Mouse (Mus musculus) thymus, adult 18-20 months (tissue): Measurements from ENCODE around the gene Lrrc8b.
A peak's percentile ranks its signal among the peaks of the same experiment; 100 is the strongest.

ENCODE experiments used
- DNase-seq, 2 experiments: peaks; one replicate each; pipeline ENCODE4 v3.0.0; 2022; ENCODE audit warnings: mixed read lengths in 2 of 2

Gene Lrrc8b

DNA sequence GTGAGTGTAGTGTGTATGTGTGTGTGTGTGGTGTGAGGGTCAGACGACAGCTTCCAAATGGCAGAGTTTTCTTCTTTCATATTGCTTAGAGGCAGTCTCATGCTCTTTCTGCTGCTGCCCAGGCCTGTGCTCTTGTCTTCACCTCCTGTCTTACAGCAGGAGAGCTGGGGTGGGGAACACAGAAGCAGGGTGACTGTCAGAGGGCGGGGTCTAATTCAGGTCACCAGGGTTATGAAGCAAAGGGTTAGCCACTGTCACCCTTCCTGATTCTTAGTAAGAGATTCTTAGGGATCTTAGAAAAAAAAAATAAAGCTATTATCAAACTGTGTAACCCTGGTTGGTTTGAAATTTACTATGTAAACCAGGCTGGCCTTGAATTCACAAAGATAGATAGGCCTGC lies 10.0 kb downstream of the Lrrc8b start:
- DNase-seq, result no peak

GRCm38 (mm10) chr5:105427326-105427725 lies 11.8 kb downstream of the Lrrc8b start:
- no peak for DNase-seq

- DNase-seq, result no peak
These were observed 12.8 kb downstream of the Lrrc8b start for GRCm38 (mm10) chr5:105428265-105428974.

GRCm38 (mm10) chr5:105430148-105430547 lies 14.6 kb downstream of the Lrrc8b start:
- no peak for DNase-seq

DNA sequence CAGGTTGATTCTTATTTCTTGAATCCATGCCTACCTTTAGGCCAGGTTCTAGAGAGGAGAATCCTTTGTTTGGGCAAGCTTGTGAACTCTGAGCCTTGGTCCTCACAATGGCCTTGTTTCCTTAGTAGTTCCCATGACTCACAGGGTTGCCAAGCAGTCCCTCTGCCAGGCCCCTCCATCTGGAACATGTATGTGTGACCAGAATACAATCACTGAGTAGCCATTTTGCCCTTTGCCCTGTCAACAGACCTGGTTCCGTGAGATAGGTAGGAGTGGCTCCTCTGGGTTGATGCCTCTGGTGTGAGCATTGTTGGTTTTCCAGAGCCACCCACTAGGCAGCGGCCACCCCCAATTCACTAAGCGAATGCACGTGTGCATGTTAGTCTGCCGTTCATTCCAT lies 24.0 kb downstream of the Lrrc8b start:
- DNase-seq, result no peak

GRCm38 (mm10) chr5:105440992-105441535 lies 25.5 kb downstream of the Lrrc8b start:
- DNase-seq, result no peak

DNA sequence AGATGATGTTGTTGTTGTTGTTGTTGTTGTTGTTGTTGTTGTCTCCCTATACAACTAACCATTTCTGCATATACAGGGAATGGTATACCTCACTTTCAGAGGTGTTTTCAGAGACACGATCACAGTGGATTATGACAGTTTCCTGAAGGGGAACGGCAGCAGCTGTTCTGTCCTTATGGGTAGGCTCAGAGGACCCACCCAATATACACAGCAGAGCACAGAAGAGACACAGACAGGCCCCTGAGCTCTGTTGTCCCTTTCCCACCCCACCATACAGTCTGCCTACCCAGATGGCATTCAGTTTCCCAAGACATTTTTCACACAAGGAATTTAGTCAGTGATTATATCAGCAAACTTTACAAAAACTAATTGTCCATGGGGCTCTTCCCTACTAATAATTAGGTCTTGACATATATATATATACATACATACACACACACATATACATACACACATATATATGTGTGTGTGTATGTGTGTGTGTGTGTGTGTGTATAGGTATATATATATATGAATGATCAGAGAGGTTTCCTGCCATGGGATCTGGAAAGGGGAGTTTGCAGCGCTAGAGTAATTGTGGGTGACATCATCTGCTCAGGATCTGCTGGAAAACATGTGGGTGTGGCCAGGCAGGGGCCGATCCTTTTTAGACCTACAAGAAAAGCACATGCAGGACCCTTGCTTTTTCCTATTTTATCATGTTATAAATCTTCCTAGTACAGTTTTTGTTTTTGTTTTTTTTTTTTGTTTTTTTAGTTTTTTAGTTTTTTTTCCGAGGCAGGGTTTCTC lies 26.8 kb downstream of the Lrrc8b start:
- DNase-seq, result peak in 1 of 2 experiments; percentile 25

DNA sequence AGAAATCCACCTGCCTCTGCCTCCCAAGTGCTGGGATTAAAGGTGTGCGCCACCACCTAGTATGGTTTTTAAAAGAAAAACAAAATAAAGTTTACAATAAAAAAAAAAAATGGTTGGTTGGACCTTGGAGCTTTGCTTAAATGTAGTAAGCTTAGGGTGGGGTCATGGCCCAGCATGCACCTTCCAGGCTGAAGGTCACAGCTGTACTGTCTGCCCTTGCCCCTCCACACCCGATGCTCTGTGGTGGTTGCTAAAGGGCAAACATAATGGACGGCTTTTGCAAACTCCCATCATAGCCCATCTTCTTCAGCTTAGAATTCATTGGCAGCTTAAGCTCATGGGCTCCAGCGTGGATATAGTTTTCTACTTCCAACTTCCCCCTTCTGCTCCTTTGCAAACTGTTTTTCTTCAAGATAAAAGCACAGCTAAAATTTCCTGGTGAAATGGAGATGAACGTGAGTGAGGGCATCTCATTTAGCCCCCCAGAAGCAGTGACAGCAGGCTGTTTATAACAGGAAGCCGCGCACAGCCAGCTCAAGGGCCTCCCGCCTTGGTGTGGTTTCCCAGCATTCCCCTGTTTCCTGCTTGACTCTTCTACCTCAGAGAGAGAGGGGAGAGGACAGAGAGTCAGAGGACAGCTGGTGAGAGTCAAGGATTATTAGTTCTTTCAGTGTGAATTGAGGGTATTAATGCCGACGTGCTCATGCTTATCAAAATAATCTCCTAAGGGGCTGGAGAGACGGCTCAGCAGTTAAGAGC lies 27.7 kb downstream of the Lrrc8b start:
- peak; percentile 74 to 87 for DNase-seq

DNA sequence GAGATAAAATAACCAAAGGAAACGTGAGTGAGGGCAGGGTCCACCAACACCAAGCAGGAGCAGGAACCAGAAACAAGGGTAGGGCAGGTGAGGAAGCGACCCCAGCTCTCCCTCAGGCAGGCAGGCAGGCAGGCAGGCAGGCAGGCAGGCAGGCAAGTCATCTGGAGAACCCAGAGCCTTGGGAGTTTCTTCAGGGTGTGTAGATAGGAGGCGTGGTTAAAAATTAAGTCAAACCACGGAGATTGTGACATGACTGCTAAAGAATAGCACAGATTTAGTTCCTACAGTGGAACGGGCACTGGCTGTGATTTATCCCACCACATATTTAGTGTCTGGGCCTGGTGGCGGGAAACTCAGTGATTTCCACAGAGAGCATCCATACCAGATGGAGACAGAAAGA lies 30.1 kb downstream of the Lrrc8b start:
- no peak for DNase-seq

GRCm38 (mm10) chr5:105454105-105454504 lies 38.5 kb downstream of the Lrrc8b start:
- no peak for DNase-seq

DNA sequence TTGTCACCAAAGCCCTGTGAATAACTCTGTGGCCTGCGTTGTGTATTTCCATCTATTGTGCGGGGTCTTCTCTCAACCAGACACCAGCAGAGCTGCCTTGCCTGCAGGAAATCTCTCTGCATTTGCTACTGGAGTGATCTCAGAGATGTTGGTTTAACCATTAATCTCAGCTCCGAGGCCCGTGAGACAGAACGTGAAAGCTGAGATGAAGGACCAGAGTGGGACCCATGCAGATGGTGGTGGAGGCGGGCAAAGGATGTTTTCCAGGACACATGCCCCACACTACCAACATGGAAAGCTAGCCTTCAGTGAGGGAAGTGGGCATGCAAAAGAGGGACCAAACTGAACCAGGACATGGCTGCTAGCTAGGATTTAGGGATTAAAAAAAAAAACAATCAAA lies 43.5 kb downstream of the Lrrc8b start:
- no peak for DNase-seq

- DNase-seq, result no peak
These were observed 45.0 kb downstream of the Lrrc8b start for GRCm38 (mm10) chr5:105460551-105460950.

- no peak for DNase-seq
These were observed 45.5 kb downstream of the Lrrc8b start for GRCm38 (mm10) chr5:105461076-105461475.

DNA sequence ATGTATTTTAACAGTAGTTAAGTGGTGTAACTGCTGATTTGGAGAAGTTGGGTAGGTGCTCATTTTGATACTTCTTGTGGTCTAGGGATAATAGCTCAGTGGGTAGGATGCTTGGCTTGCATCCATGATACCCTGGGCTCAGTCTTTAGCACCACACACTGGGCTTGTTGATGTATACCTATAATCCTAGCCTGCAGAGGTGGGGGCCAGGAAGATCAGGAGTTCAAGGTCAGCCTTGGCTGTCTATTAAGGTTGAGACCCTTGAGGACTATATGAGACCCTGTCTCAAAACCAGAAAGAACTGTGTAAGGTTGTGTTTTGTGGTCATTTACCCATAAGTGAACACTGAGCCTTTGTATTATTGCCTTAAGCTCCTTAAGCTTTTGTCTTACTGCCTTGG lies 49.1 kb downstream of the Lrrc8b start:
- DNase-seq, result no peak

DNA sequence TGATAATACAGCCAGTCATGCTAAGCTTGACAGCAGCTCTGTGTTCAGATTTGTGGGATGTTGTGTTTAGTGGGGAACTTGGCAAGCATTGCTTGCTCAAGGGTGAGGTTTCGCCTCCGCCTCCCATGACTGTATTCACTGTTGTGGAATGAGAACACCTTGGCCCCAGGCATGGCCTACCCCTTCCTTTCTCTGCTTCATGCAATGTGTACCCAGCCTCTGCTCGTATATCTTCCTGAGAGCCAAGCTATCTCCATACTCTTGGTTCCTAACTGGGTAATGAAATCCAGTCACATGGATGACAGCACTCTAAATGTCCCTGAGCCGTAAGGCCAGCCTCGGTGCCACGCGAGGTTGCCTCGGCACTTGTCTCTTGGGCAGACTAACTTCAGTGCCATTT lies 50.0 kb downstream of the Lrrc8b start:
- no peak for DNase-seq

GRCm38 (mm10) chr5:105466471-105466902 lies 50.9 kb downstream of the Lrrc8b start:
- DNase-seq, result no peak

DNA sequence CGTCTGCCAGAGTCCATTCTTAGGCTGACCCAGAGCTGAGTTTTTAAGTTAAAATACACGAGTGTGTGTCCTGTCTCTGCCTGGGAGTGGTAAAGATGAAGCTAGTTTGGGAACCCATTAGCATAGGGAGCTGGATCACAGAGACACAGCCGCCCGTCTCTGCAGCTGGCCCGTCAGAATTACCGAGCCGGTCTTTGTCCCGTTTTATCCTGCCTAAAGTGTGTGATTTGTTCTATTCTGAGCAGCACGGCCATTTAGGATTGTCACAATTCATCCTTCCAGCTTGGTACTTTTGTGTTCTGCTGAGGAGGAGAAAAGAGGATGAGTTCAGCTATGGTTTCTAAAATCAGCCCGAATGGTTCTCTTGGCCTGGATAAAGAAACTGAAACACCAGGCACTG lies 51.7 kb downstream of the Lrrc8b start:
- no peak for DNase-seq

GRCm38 (mm10) chr5:105472983-105473705 lies 57.6 kb downstream of the Lrrc8b start:
- DNase-seq, result no peak

- no peak for DNase-seq
These were observed 62.0 kb downstream of the Lrrc8b start for GRCm38 (mm10) chr5:105477527-105477926.

DNA sequence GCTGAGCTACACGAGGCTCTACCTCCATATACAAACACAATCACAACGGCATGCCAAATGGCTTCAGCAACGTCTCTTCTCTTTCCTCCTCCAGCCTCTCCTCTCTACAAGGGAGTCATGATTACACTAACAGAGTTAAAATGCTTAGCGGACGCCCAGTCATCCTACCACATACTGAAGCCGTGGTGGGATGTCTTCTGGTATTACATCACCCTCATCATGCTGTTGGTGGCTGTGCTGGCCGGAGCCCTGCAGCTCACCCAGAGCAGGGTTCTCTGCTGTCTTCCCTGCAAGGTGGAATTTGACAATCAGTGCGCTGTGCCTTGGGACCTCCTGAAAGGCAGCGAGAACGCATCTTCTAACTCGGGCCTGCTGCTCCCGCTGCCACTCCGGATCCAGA lies 64.1 kb downstream of the Lrrc8b start:
- DNase-seq, result no peak

GRCm38 (mm10) chr5:105480561-105480960 lies 65.0 kb downstream of the Lrrc8b start:
- no peak for DNase-seq

- DNase-seq, result no peak
These were observed 68.1 kb downstream of the Lrrc8b start for GRCm38 (mm10) chr5:105483632-105484031.

DNA sequence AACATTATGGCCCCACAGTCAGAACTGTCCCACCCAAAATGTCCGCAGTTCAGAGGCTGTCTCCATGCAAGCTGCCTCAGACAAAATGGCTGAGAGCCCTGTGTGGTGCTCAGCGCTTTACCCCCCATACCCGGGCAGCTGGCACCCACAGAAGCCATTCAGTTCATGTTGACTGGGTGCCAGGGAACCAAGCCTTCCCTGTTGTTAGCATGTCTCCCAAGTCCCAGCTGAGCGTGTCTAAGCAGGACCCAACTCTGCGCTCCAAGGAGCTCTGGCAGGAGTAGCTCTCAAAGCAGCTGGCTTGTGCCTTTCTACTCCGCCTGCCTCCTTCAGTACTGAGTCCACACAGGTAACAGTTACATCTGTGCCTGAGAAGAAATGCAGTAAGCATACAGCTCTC lies 68.7 kb downstream of the Lrrc8b start:
- no peak for DNase-seq
